Mouse (Mus musculus): Measurements from ENCODE around the gene Btn1a1. TPM values are rescaled to one million over a fixed set of nuclear protein-coding genes. Genes with fewer than 3 reads are reported as not detected.

The Btn1a1 gene
- total and polyA plus RNA-seq, 2 experiments from 2014 or later = 0.24 to 0.89 TPM

DNA sequence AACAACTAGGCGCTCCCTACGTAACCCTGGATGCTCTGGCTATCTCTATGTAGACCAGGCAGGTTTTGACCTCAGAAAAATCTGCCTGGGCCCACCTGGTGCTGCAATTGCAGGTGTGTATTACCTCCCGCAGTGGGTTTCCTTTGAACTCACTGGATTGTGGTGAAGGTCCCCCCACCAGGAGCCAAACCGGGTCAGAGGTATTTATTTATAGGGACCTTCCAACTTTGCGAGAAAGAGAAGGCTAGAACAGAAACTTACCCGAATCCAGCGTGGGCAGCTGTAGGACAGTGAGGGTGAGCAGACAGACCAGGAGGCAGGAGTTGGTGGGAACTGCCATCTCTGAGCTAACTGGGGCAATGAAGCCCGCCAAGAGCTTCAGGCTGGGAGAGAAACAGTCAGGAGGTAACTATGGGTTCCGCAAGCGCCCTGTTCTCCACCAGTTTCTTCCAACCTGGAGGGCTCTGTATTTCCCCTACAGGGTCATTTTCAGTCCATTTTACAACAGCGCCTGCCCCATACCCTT, 797 bp downstream of the Btn1a1 start:
- no peak overlapping the region for H3K27ac ChIP-seq

GRCm38 (mm10) chr13:23464224-23464637, 1.5 kb downstream of the Btn1a1 start:
- Histone ChIP-seq H3K27me3 (ENCODE audit: insufficient read depth, low read length) (no peaks in the 10 kb centered on the region), H3K4me3 (ENCODE audit: low read length) (peak overlapping the region; percentile 56), H3K9me3 (ENCODE audit: low read length) (no peaks in the 10 kb centered on the region), H3K36me3 (ENCODE audit: insufficient read depth, low read length) (no peaks in the 10 kb centered on the region), H3K9ac (replicated peaks; ENCODE audit: low read length) (peak overlapping the region; percentile 51), H3K27ac (no peak overlapping the region), H3K4me1 (ENCODE audit: insufficient read depth, low read length) (peaks cover 4% of the 10 kb centered on the region; the same call in 1 of the 2 replicates), H3K4me2 (ENCODE audit: low read depth, low read length) (peak overlapping the region; percentile 84)
- ATAC-seq = peak; percentile 44; the same call in 1 of the 2 replicates
- peak; percentile 44 for DNase-seq (ENCODE audit: low spot score)
- no peak for TF ChIP-seq CTCF (IDR thresholded peaks at IDR 0.05; ENCODE audit: low read depth)
- WGBS = 1% methylated on average over 29 of the region's 29 CpGs

More for the DNA sequence above, 797 bp downstream of the Btn1a1 start:
- 4% methylated on average over 11 of the region's 11 CpGs for whole genome bisulfite sequencing
- H3K4me2 ChIP-seq (ENCODE audit: low read depth, low read length) = peak overlapping the region; percentile 84
- H3K4me3 ChIP-seq (ENCODE audit: low read length) = peak overlapping the region; percentile 56
- no peaks in the 10 kb centered on the region for H3K9me3 ChIP-seq (ENCODE audit: low read length)
- no peak for TF ChIP-seq CTCF (IDR thresholded peaks at IDR 0.05; ENCODE audit: low read depth)
- peaks cover 4% of the 10 kb centered on the region; the same call in 1 of the 2 replicates for H3K4me1 ChIP-seq (ENCODE audit: insufficient read depth, low read length)
- H3K9ac ChIP-seq (replicated peaks; ENCODE audit: low read length) = peak overlapping the region; percentile 51; the same call in 1 of the 2 replicates
- ATAC-seq (no peak), DNase-seq (ENCODE audit: low spot score) (no peak)
- H3K36me3 ChIP-seq (ENCODE audit: insufficient read depth, low read length) = no peaks in the 10 kb centered on the region
- H3K27me3 ChIP-seq (ENCODE audit: insufficient read depth, low read length) = no peaks in the 10 kb centered on the region

- peak overlapping the region; percentile 56 for H3K4me3 ChIP-seq (ENCODE audit: low read length)
- peak overlapping the region; percentile 51 for H3K9ac ChIP-seq (replicated peaks; ENCODE audit: low read length)
- ATAC-seq (peak; percentile 76), DNase-seq (ENCODE audit: low spot score) (peak; percentile 86)
- no peak for TF ChIP-seq CTCF (IDR thresholded peaks at IDR 0.05; ENCODE audit: low read depth)
- peaks cover 4% of the 10 kb centered on the region; the same call in 1 of the 2 replicates for H3K4me1 ChIP-seq (ENCODE audit: insufficient read depth, low read length)
- H3K9me3 ChIP-seq (ENCODE audit: low read length) = no peaks in the 10 kb centered on the region
- H3K27ac ChIP-seq = no peak overlapping the region
- WGBS = under 1% methylated on average over 21 of the region's 21 CpGs
- no peaks in the 10 kb centered on the region for H3K36me3 ChIP-seq (ENCODE audit: insufficient read depth, low read length)
- H3K4me2 ChIP-seq (ENCODE audit: low read depth, low read length) = peak overlapping the region; percentile 84
- no peaks in the 10 kb centered on the region for H3K27me3 ChIP-seq (ENCODE audit: insufficient read depth, low read length)
These were observed 2.1 kb downstream of the Btn1a1 start for GRCm38 (mm10) chr13:23463381-23464223.

- no peaks in the 10 kb centered on the region for H3K9me3 ChIP-seq (ENCODE audit: low read length)
- no peaks in the 10 kb centered on the region for H3K27me3 ChIP-seq (ENCODE audit: insufficient read depth, low read length)
- H3K4me2 ChIP-seq (ENCODE audit: low read depth, low read length) = no peak overlapping the region
- H3K9ac ChIP-seq (replicated peaks; ENCODE audit: low read length) = no peak overlapping the region
- no peak for DNase-seq (ENCODE audit: low spot score)
- no peak overlapping the region for H3K27ac ChIP-seq
- no peaks in the 10 kb centered on the region for H3K36me3 ChIP-seq (ENCODE audit: insufficient read depth, low read length)
- H3K4me1 ChIP-seq (ENCODE audit: insufficient read depth, low read length) = peaks cover 4% of the 10 kb centered on the region; the same call in 1 of the 2 replicates
- no peak overlapping the region for H3K4me3 ChIP-seq (ENCODE audit: low read length)
- no peak for TF ChIP-seq CTCF (IDR thresholded peaks at IDR 0.05; ENCODE audit: low read depth)
- no peak for ATAC-seq
These were observed 3.0 kb downstream of the Btn1a1 start for GRCm38 (mm10) chr13:23462669-23463068.

DNA sequence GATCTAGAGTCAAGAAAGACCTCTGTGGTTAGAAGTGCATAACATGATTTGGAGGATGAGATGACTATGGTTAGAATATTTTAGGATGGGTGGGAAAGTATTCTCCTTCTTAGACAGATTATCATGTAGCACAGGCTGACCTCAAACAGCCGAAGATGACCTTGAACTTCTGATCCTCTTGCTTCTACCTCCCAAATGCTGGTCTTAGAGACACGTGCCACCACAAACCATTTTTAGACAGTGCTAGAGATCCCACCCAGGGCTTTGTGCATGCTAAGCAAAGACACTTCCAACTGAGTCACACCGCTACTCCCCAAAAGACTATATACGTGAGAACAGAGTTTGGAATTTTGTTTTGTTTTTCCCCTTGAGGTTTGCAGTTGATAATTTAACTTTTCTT, 3.6 kb downstream of the Btn1a1 start:
- Histone ChIP-seq H3K4me1 (ENCODE audit: insufficient read depth, low read length) (peaks cover 4% of the 10 kb centered on the region; the same call in 1 of the 2 replicates), H3K36me3 (ENCODE audit: insufficient read depth, low read length) (no peaks in the 10 kb centered on the region), H3K27me3 (ENCODE audit: insufficient read depth, low read length) (no peaks in the 10 kb centered on the region), H3K9me3 (ENCODE audit: low read length) (no peaks in the 10 kb centered on the region), H3K9ac (replicated peaks; ENCODE audit: low read length) (no peak overlapping the region), H3K4me2 (ENCODE audit: low read depth, low read length) (no peak overlapping the region), H3K27ac (no peak overlapping the region), H3K4me3 (ENCODE audit: low read length) (no peak overlapping the region)
- ATAC-seq (no peak), DNase-seq (ENCODE audit: low spot score) (no peak)
- 87% methylated on average over 4 of the region's 4 CpGs for WGBS
- TF ChIP-seq CTCF (IDR thresholded peaks at IDR 0.05; ENCODE audit: low read depth) = no peak

GRCm38 (mm10) chr13:23459264-23459846, 6.3 kb downstream of the Btn1a1 start:
- no peak for ATAC-seq
- Histone ChIP-seq H3K4me2 (ENCODE audit: low read depth, low read length) (no peak overlapping the region), H3K4me3 (ENCODE audit: low read length) (no peak overlapping the region)

More at GRCm38 (mm10) chr13:23459264-23459846, 6.3 kb downstream of the Btn1a1 start:
- no peaks in the 10 kb centered on the region for H3K4me1 ChIP-seq (ENCODE audit: insufficient read depth, low read length)
- no peak for TF ChIP-seq CTCF (IDR thresholded peaks at IDR 0.05; ENCODE audit: low read depth)
- no peak overlapping the region for H3K9ac ChIP-seq (replicated peaks; ENCODE audit: low read length)
- no peaks in the 10 kb centered on the region for H3K36me3 ChIP-seq (ENCODE audit: insufficient read depth, low read length)
- no peaks in the 10 kb centered on the region for H3K27me3 ChIP-seq (ENCODE audit: insufficient read depth, low read length)
- H3K27ac ChIP-seq = no peak overlapping the region
- H3K9me3 ChIP-seq (ENCODE audit: low read length) = no peaks in the 10 kb centered on the region
- 26% methylated on average over 15 of the region's 15 CpGs for WGBS
- DNase-seq (ENCODE audit: low spot score) = no peak

All from hindbrain, postnatal 0 days (tissue).